Mouse (Mus musculus) T-helper 17 cell (primary cell): ENCODE measurements around the gene Cdh26.

Experiments used
- in situ Hi-C, 2 experiments: fragments of 300-600 bp; cut with MboI, MseI; formaldehyde crosslinking; loops; 1 replicate in 1 of 2; 2 replicates in 1 of 2; pipeline ENCODE4 v1.15.1; 2025; ENCODE audit warnings: high pct_unique_total_duplicates in 2 of 2

Gene Cdh26

GRCm38 (mm10) chr2:178430231-178430630 lies at the start of gene Cdh26:
Gene Cdh26, plus strand, starts transcription at chr2:178430531.
- in situ Hi-C loops = no loop called here

- in situ Hi-C loops = no loop called here
Observed at GRCm38 (mm10) chr2:178407053-178407815, 23.1 kb upstream of the Cdh26 start, which contains the start of gene Sycp2. Gene Sycp2, minus strand, starts transcription at chr2:178407685.

DNA sequence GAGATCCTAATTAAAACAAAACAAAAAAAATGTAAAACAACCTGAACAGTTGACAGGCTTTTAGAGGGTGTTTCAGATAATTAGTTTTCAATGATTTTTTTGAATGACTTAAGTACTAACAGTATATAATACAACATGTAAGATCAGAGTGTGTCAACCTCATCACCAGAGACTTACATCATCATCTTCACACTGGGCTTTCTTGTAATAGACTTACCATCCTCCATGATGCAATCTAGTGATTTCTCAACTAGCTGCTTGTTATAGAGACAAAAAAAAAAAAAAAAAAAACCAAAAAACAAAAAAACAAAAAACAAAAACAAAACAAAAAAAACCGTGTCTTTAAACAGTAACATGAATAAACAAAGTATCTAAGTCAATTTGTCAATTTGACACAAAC lies 21.3 kb upstream of the Cdh26 start:
- in situ Hi-C loops = no loop called here

DNA sequence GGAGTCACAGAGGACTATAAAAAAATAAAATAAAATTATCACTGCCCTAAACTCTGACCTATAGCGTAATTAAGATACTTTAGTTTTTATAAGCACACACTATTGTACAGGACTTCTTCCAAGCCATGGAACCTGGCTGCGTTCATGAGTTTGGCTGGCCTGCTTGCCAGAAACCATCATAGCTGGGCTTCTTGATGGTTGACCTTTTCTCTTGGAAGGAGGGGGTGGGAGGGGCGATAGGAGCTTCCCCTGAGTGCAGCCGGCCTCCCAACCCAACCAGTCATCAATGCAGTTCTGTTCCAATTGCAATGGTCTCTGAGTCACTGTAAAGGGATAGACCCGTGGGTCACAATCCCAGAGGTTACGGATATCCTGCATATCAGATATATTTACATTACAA lies 20.0 kb upstream of the Cdh26 start:
- in situ Hi-C loops = no loop called here

DNA sequence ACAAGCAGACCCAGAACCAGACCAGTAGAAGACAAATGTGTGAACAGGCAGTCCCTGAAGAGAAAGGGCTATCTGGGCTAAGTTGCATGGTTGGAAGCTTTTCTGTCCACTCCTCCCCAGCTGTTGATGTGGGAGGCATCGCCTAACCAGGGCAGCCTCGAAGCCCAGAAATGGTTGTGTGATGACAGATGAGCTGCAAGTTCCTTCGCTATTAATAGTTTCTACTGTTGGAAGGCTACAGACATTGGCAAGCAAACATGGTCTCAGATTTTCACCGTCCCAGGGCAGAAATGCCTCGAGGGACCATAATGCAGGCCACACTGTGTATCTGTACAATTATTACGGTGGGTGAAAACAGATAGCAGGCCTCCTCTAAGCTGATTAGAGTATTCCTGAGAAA lies 17.7 kb upstream of the Cdh26 start:
- in situ Hi-C loops = no loop called here

GRCm38 (mm10) chr2:178413081-178413480 lies 17.2 kb upstream of the Cdh26 start:
- in situ Hi-C loops = no loop called here

DNA sequence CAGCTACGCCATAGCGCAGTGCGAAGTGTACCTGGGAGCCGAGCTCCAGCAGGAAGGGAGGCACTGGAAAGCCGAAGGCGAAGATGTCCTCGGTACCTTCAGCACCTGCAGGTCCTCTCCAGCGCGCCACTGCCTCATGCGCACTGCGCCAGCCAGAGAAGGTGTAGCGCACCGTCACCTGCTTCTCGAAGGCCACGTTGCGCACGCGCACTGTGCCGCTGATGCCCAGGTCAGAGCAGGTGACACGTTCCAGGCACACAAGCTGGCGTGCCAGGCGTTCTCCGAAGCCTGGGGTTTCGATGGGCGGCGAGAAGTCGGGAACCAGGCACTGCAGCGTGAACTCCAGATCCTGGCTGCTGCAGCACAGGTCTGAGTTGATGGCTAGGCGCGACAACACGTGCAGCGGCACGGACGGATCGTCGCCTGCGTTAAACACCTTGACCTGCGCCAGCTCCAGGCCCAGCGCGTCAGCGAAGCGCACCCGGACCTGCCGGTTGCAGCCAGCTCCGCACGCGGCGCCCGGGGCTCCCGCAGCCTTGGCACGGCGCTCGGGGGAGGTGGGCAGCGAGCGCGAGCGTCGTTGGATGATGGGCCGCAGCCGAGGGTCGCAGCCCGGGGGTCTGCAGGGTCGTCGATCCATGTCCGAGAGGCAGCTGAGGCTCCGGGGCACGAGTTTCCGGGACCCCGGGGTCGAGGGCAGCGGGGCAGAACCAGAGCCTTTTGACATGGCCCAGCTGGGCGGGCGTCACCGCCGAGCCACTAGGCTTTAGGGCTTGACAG lies 16.7 kb upstream of the Cdh26 start:
- in situ Hi-C loops = no loop called here

GRCm38 (mm10) chr2:178414261-178415149 lies 15.8 kb upstream of the Cdh26 start, which contains the start of the genes Ppp1r3d and Fam217b:
Gene Ppp1r3d, minus strand, starts transcription at chr2:178414472.
Gene Fam217b, plus strand, starts transcription at chr2:178414524.
- in situ Hi-C loops = no loop called here

GRCm38 (mm10) chr2:178415150-178415448 lies 15.2 kb upstream of the Cdh26 start:
- in situ Hi-C loops = no loop called here

DNA sequence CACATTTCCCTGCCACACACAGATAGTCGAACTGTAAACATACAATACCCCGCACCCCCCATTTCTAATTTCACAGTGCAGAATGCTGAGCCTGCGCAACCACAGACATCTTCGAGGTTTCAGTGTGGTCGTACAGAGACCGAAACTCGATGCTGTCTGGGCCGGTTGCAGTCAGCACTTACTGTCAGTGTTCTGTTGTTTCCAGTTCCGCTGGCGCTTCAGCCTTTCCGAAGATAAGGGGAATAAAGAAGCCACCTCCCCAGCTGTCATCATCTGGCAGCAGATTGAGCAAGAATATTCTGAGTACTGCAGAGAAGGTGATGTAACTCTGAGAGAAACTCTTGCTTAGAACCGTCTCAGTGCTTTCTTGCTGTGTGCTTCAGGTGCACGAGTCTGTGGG lies 13.9 kb upstream of the Cdh26 start:
- in situ Hi-C loops = no loop called here

DNA sequence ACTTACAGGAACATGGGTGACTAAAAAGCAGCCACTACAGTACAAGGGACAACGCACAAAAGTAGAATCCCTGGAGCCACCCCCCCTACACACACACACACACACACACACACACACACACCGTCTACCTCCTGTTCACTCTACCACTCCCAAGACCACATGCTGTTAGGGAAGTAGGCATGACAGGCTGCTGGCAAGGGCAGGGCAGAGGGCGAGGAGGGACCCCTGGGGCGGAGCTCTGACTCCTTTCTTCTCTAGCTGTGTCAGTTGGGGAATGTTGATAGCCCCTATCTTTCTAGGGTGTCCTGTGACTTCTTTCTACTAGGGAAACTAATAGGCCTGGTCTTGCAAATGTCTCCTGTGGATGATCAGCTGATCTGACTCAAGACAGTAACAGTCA lies 13.4 kb upstream of the Cdh26 start:
- in situ Hi-C loops = no loop called here

GRCm38 (mm10) chr2:178420576-178420975 lies 9.8 kb upstream of the Cdh26 start:
- in situ Hi-C loops = no loop called here

GRCm38 (mm10) chr2:178421603-178422002 lies 8.7 kb upstream of the Cdh26 start:
- in situ Hi-C loops = no loop called here

DNA sequence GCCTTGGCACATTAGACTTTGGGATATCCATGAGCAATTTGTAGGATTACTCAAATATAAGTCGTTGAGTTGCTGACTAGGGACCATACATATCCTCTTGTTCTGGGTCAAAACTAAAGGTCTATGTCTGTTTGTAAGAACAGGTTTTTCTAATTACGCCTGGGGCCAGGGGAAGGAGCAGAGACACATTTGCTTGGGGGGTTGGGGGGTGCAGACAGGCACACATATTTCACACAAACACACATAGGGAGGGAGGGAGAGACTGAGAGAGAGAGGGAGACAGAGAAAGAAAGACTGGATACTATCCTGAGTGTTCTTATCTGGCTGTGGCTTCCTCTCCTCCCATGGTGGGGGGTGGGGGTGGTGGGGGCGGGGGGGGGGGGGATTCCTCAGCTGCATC lies 8.1 kb upstream of the Cdh26 start:
- in situ Hi-C loops = no loop called here

DNA sequence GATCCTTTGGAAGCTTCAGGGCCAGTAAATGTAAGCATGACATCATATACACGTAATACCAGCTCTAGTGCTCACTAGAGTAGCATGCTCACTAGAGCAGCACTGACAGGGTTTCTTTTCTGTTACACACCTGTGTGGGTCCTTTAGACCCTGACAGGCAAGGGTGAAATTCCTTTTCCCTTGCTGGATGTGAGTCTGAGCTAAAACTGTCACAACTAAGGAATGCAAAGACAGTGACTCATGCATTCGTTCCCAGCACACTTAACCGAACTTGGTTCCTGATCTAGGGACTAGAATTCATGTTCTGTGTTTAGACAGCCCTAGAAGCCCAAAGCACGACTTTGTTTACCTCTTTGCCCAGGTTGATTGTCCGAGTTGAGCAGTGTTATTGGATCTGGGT lies 7.1 kb upstream of the Cdh26 start:
- in situ Hi-C loops = no loop called here

DNA sequence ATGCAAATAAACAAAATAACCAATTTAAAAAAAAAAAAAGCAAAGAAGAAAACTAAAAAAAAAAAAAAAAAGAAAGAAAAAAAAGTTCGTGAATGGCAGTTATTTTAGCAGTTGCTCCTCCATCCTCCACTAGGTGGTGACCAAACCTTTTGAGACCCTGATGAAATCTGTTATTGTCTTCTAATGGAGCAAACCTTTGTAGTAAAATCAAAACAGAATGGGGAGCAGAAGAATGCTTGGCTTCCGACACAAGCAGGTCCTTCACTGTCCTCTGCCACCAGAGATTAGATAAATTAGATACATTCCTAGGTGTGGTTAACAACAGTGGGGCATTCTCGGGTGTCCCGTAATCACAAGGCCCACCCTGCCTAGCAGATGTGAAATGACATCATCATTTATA lies 4.1 kb upstream of the Cdh26 start:
- in situ Hi-C loops = no loop called here

- in situ Hi-C loops = no loop called here
Observed at GRCm38 (mm10) chr2:178427181-178427580, 3.1 kb upstream of the Cdh26 start.

DNA sequence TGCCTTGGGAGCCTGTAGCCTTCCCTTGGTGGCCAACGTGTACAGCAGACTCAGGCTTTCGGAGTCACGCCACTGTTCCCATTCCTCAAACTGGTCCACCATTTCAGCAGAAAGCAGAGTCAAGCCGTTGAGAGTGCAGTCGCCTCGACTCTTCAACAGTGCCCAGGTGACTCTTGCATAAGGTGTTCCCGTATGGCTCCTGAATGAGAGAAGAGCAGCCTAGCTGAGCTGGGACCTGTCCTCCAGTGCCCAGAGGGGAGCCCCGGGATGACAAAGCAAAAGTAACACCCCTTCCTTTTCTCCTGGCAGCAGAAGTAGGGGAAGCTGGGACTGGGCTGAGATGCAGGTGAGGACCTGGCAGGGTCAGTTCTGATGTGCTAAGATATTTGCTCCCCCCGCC lies 2.1 kb upstream of the Cdh26 start:
- in situ Hi-C loops = no loop called here

DNA sequence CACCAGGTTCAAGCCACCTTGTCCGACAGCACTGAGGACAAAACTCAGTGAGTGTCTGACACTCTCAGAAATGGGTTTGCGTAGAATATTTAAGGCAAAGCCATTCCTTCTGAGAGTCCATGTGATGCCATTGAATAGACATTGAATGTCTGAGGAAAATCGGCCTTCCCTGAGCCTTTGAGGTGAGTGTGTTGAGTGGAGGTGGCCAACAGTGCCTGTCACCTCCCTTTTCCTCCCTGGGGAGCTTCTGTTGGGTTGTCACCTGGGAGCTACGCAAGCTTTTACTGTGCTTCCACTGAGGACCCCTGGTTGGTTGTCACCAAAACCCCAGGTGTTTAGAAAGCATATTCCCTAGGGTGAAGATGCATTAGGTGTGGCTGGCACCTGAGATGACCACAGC lies 1.7 kb upstream of the Cdh26 start:
- in situ Hi-C loops = no loop called here

- in situ Hi-C loops = no loop called here
Observed at GRCm38 (mm10) chr2:178429426-178429825, 905 bp upstream of the Cdh26 start.

- in situ Hi-C loops = no loop called here
Observed at GRCm38 (mm10) chr2:178433495-178433894, 3.2 kb downstream of the Cdh26 start.

GRCm38 (mm10) chr2:178433903-178434302 lies 3.6 kb downstream of the Cdh26 start:
- in situ Hi-C loops = no loop called here
